Mouse (Mus musculus) CH12.LX (cell line): ENCODE measurements around the gene Gbx1.

Experiments
- GABPA ChIP-seq: IDR thresholded peaks from 2 replicates; pipeline ENCODE4 v1.6.1; 2012; ENCODE audit warnings: low read depth, low read length, improper control_type of control experiment, inconsistent platforms; ENCODE audit not compliant: insufficient replicate concordance
- POLR2A ChIP-seq: IDR thresholded peaks from 2 replicates; pipeline ENCODE4 v1.6.1; 2011; ENCODE audit warnings: low read depth, mild to moderate bottlenecking, improper control_type of control experiment, low read length
- RCOR1 ChIP-seq: conservative IDR thresholded peaks from 2 replicates; pipeline ENCODE4 v1.6.1; 2012; ENCODE audit warnings: low read depth, mild to moderate bottlenecking, inconsistent platforms, low read length, improper control_type of control experiment
- UBTF ChIP-seq: IDR thresholded peaks from 2 replicates; pipeline ENCODE4 v1.6.1; 2012; ENCODE audit warnings: low read depth, mild to moderate bottlenecking, inconsistent platforms, low read length, improper control_type of control experiment, moderate library complexity
- ZKSCAN1 ChIP-seq: IDR thresholded peaks from 2 replicates; pipeline ENCODE4 v1.6.1; 2012; ENCODE audit warnings: low read depth, inconsistent platforms, low read length, improper control_type of control experiment, borderline replicate concordance

- no peak for TF ChIP-seq UBTF
- no peak for TF ChIP-seq POLR2A
- TF ChIP-seq ZKSCAN1 = no peak
- TF ChIP-seq GABPA = no peak
- TF ChIP-seq RCOR1 = no peak
These were observed 71.9 kb downstream of the Gbx1 start for GRCm38 (mm10) chr5:24455076-24455475.
